8 mouse cellular contexts compared by ENCODE assay signal in the genomic region with DNA sequence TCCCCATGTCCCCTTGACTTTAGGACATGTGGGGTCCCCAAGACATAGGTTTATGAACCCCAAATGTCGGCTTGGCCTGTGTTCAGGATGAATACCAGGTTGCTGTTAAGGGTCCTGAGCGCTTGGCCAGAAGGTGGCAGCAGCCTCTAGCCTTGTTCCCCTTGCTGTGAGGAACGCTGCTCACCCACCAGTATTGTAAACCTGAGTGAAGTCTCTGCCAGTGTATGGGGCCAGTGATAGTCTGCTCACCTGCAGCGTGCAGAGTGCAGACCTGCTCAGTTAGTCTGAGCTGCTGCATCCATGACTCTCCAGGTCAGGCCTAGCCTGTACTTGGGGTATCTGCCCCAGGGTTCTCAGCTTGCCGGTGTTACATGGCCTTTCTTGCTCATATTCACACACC. TPM values are rescaled to one million over a fixed set of nuclear protein-coding genes. Genes with fewer than 3 reads are reported as not detected.
A peak's percentile ranks its signal among the peaks of the same experiment; 100 is the strongest.
DNase-seq lines count a peak whose midpoint lies in the region; ATAC-seq lines count a peak whose summit lies in the region.

No protein-coding gene starts in this region.

- peak overlapping the region; percentile 86; the same call in 1 of the 2 replicates for H3K9ac ChIP-seq in heart, embryonic 16.5 days (ENCODE audit: low read length)
- H3K9ac ChIP-seq in liver, embryonic 12.5 days, result no peak overlapping the region
- H3K9ac ChIP-seq in stomach, embryonic 16.5 days (ENCODE audit: low read length), result no peak overlapping the region

- no peaks in the 10 kb centered on the region for H3K9me3 ChIP-seq in heart, embryonic 16.5 days (replicated peaks; ENCODE audit: control insufficient read depth, low read length)
- no peaks in the 10 kb centered on the region for H3K9me3 ChIP-seq in liver, embryonic 12.5 days (replicated peaks)
- no peaks in the 10 kb centered on the region for H3K9me3 ChIP-seq in stomach, embryonic 16.5 days (replicated peaks; ENCODE audit: control insufficient read depth, low read length)

- no peak overlapping the region for H3K4me3 ChIP-seq in heart, embryonic 16.5 days (ENCODE audit: low read length)
- H3K4me3 ChIP-seq in liver, embryonic 12.5 days, result no peak overlapping the region
- no peak overlapping the region for H3K4me3 ChIP-seq in stomach, embryonic 16.5 days (replicated peaks; ENCODE audit: low read length)

- WGBS in heart, embryonic 16.5 days, result 27% methylated on average over 5 of the region's 5 CpGs
- 27% methylated on average over 5 of the region's 5 CpGs for WGBS in liver, embryonic 12.5 days (ENCODE audit: insufficient replicate concordance)
- WGBS in stomach, embryonic 16.5 days, result 26% methylated on average over 5 of the region's 5 CpGs

- peak; percentile 56; the same call in 1 of the 2 replicates for ATAC-seq in heart, embryonic 16.5 days (replicated peaks; ENCODE audit: extremely low read depth, insufficient read depth, low FRiP score)
- no peak; the same call in 1 of the 2 replicates for ATAC-seq in liver, embryonic 12.5 days
- peak; percentile 39; the same call in 1 of the 2 replicates for ATAC-seq in stomach, embryonic 16.5 days (ENCODE audit: insufficient read depth, low FRiP score)

- no peaks in the 10 kb centered on the region for H3K27me3 ChIP-seq in heart, embryonic 16.5 days (ENCODE audit: control insufficient read depth, insufficient read depth, low read length)
- H3K27me3 ChIP-seq in liver, embryonic 12.5 days (replicated peaks), result peaks cover 31% of the 10 kb centered on the region
- no peaks in the 10 kb centered on the region for H3K27me3 ChIP-seq in stomach, embryonic 16.5 days (ENCODE audit: control insufficient read depth, insufficient read depth, low read length)

- DNase-seq in A20 (ENCODE audit: low read depth, low spot score), result peak; percentile 63
- DNase-seq in adrenal gland, postnatal 25 days, result peak; percentile 55
- peak; percentile 44 for DNase-seq in fibroblast of lung, adult 2 months (ENCODE audit: low read depth)
- DNase-seq in kidney, postnatal 14 days, result peak; percentile 67
- peak; percentile 55 to 75 for DNase-seq in natural killer cell, adult 2 months (ENCODE audit: low spot score in 2 of 2)

- peak overlapping the region; percentile 85 for H3K4me2 ChIP-seq in heart, embryonic 16.5 days (ENCODE audit: low read depth, low read length)
- peak overlapping the region; percentile 69; the same call in 1 of the 2 replicates for H3K4me2 ChIP-seq in liver, embryonic 12.5 days
- peak overlapping the region; percentile 76; the same call in 1 of the 2 replicates for H3K4me2 ChIP-seq in stomach, embryonic 16.5 days (ENCODE audit: low read depth, low read length)

- H3K4me1 ChIP-seq in heart, embryonic 16.5 days (ENCODE audit: control insufficient read depth, insufficient read depth, low read length), result peaks cover 26% of the 10 kb centered on the region
- peaks cover 7% of the 10 kb centered on the region; the same call in 1 of the 2 replicates for H3K4me1 ChIP-seq in liver, embryonic 12.5 days
- H3K4me1 ChIP-seq in stomach, embryonic 16.5 days (ENCODE audit: control insufficient read depth, insufficient read depth, low read length), result peaks cover 24% of the 10 kb centered on the region

- no peaks in the 10 kb centered on the region for H3K36me3 ChIP-seq in heart, embryonic 16.5 days (ENCODE audit: control insufficient read depth, insufficient read depth)
- H3K36me3 ChIP-seq in liver, embryonic 12.5 days, result no peaks in the 10 kb centered on the region
- no peaks in the 10 kb centered on the region for H3K36me3 ChIP-seq in stomach, embryonic 16.5 days (ENCODE audit: control insufficient read depth, insufficient read depth, low read length)

- no peak overlapping the region for H3K27ac ChIP-seq in heart, embryonic 16.5 days (ENCODE audit: low read length)
- no peak overlapping the region for H3K27ac ChIP-seq in liver, embryonic 12.5 days
- H3K27ac ChIP-seq in stomach, embryonic 16.5 days (ENCODE audit: low read length), result no peak overlapping the region

RNA-seq across cellular contexts. Expression of gene Ramp1, which starts 0.5 kb away (rescaled TPM):
- 6.4 and 8.1 TPM in 2 replicates for total RNA-seq in adrenal gland, postnatal 25 days (2021)
- polyA plus RNA-seq in heart, embryonic 16.5 days (2015; fragmentation: Nextera tagmentation; extraction: Ambion mirVana), result 59.3 and 61.0 TPM in 2 replicates
- 4.0 and 4.4 TPM in 2 replicates for polyA plus RNA-seq in liver, embryonic 12.5 days (2016; fragmentation: Nextera tagmentation; extraction: Ambion mirVana)
- polyA plus RNA-seq in stomach, embryonic 16.5 days (2015; fragmentation: Nextera tagmentation; extraction: Ambion mirVana), result 6.6 and 8.6 TPM in 2 replicates

RNA-seq across cellular contexts. Expression of gene Rbm44, which starts 34.2 kb away (rescaled TPM):
- total RNA-seq in adrenal gland, postnatal 25 days (2021), result 0.36 TPM in 1 of 2 replicates, not detected in the other
- polyA plus RNA-seq in heart, embryonic 16.5 days (2015; fragmentation: Nextera tagmentation; extraction: Ambion mirVana), result 3.2 TPM in 2 replicates
- polyA plus RNA-seq in liver, embryonic 12.5 days (2016; fragmentation: Nextera tagmentation; extraction: Ambion mirVana), result 1.1 and 1.5 TPM in 2 replicates
- polyA plus RNA-seq in stomach, embryonic 16.5 days (2015; fragmentation: Nextera tagmentation; extraction: Ambion mirVana), result 0.35 and 0.45 TPM in 2 replicates
